Comparison of ENCODE assay signal across 23 mouse cellular contexts in genomic region chr7:145329982-145330381, GRCm38 (mm10). TPM values are rescaled to one million over a fixed set of nuclear protein-coding genes. Genes with fewer than 3 reads are reported as not detected.
A peak's percentile ranks its signal among the peaks of the same experiment; 100 is the strongest.
DNase-seq lines count a peak whose midpoint lies in the region; ATAC-seq and TF ChIP-seq lines count a peak whose summit lies in the region.
"Had no signal": no experiment of that assay in that cellular context is flagged by ENCODE, and none has a peak within 500 bp of the region (broad histone marks: within the 10 kb centered on the region; RNA-seq: fewer than 3 reads in every experiment).

No protein-coding gene starts in this region.

- peaks cover 27% of the 10 kb centered on the region for H3K4me1 ChIP-seq in heart, embryonic 10.5 days
- peaks cover 46% of the 10 kb centered on the region for H3K4me1 ChIP-seq in embryonic facial prominence, embryonic 13.5 days
- peaks cover 49% of the 10 kb centered on the region for H3K4me1 ChIP-seq in limb, embryonic 14.5 days (ENCODE audit: control insufficient read depth, insufficient read depth, low read length)
- H3K4me1 ChIP-seq in midbrain, embryonic 16.5 days (ENCODE audit: control insufficient read depth, insufficient read depth, low read length): no peaks in the 10 kb centered on the region
- H3K4me1 ChIP-seq: forebrain, embryonic 15.5 days had no signal

- H3K9me3 ChIP-seq in heart, embryonic 10.5 days: no peaks in the 10 kb centered on the region
- no peaks in the 10 kb centered on the region for H3K9me3 ChIP-seq in embryonic facial prominence, embryonic 13.5 days
- no peaks in the 10 kb centered on the region for H3K9me3 ChIP-seq in limb, embryonic 14.5 days (ENCODE audit: control insufficient read depth, low read length)
- H3K9me3 ChIP-seq in midbrain, embryonic 16.5 days (replicated peaks; ENCODE audit: control insufficient read depth, low read length, poor library complexity, severe bottlenecking): no peaks in the 10 kb centered on the region
- H3K9me3 ChIP-seq: forebrain, embryonic 15.5 days; kidney, embryonic 15.5 days; liver, embryonic 13.5 days; midbrain, embryonic 10.5 days; neural tube, embryonic 15.5 days had no signal

- no peak overlapping the region for H3K4me2 ChIP-seq in embryonic facial prominence, embryonic 13.5 days
- H3K4me2 ChIP-seq in limb, embryonic 14.5 days (replicated peaks; ENCODE audit: low read depth, low read length, severe bottlenecking): no peak overlapping the region
- H3K4me2 ChIP-seq in midbrain, embryonic 16.5 days (ENCODE audit: low read length): no peak overlapping the region
- H3K4me2 ChIP-seq: forebrain, embryonic 15.5 days; kidney, embryonic 15.5 days; liver, embryonic 13.5 days; neural tube, embryonic 15.5 days had no signal

- WGBS in heart, embryonic 10.5 days: 49% methylated on average over 2 of the region's 2 CpGs
- WGBS in embryonic facial prominence, embryonic 13.5 days: 17% methylated on average over 2 of the region's 2 CpGs
- 21% methylated on average over 2 of the region's 2 CpGs for WGBS in limb, embryonic 14.5 days
- WGBS in midbrain, embryonic 16.5 days: 94% methylated on average over 2 of the region's 2 CpGs

- no peak for ATAC-seq in embryonic facial prominence, embryonic 13.5 days (ENCODE audit: insufficient number of reproducible peaks, insufficient read depth, low FRiP score, low TSS enrichment, low read depth)
- no peak for ATAC-seq in limb, embryonic 14.5 days (ENCODE audit: low FRiP score, low read depth)
- no peak for ATAC-seq in midbrain, embryonic 16.5 days
- ATAC-seq: forebrain, embryonic 15.5 days had no signal

- no peak overlapping the region for H3K9ac ChIP-seq in embryonic facial prominence, embryonic 13.5 days
- no peak overlapping the region for H3K9ac ChIP-seq in limb, embryonic 14.5 days (ENCODE audit: low read depth, low read length, severe bottlenecking)
- no peak overlapping the region for H3K9ac ChIP-seq in midbrain, embryonic 16.5 days (ENCODE audit: low read depth, low read length)
- H3K9ac ChIP-seq: forebrain, embryonic 15.5 days; kidney, embryonic 15.5 days; liver, embryonic 13.5 days; neural tube, embryonic 15.5 days had no signal

- H3K27ac ChIP-seq in heart, embryonic 10.5 days: peak overlapping the region; percentile 52; the same call in 1 of the 2 replicates
- peak overlapping the region; percentile 75 for H3K27ac ChIP-seq in embryonic facial prominence, embryonic 13.5 days
- peak overlapping the region; percentile 79 for H3K27ac ChIP-seq in limb, embryonic 14.5 days (replicated peaks; ENCODE audit: low read depth, low read length)
- H3K27ac ChIP-seq in midbrain, embryonic 16.5 days (ENCODE audit: low read length): no peak overlapping the region
- H3K27ac ChIP-seq: forebrain, embryonic 15.5 days; kidney, embryonic 15.5 days; liver, embryonic 13.5 days; midbrain, embryonic 10.5 days; neural tube, embryonic 15.5 days had no signal

- no peak for TF ChIP-seq POLR2A in limb, embryonic 14.5 days (IDR thresholded peaks at IDR 0.05; ENCODE audit: borderline replicate concordance, extremely low read depth, insufficient read depth, insufficient read length)

- H3K27me3 ChIP-seq in heart, embryonic 10.5 days (ENCODE audit: insufficient read depth, poor library complexity, severe bottlenecking): no peaks in the 10 kb centered on the region
- H3K27me3 ChIP-seq in embryonic facial prominence, embryonic 13.5 days: no peaks in the 10 kb centered on the region
- H3K27me3 ChIP-seq in limb, embryonic 14.5 days (ENCODE audit: control insufficient read depth, insufficient read depth, low read length): no peaks in the 10 kb centered on the region
- no peaks in the 10 kb centered on the region for H3K27me3 ChIP-seq in midbrain, embryonic 16.5 days (ENCODE audit: control insufficient read depth, insufficient read depth, low read depth, low read length)
- H3K27me3 ChIP-seq: forebrain, embryonic 15.5 days; kidney, embryonic 15.5 days; liver, embryonic 13.5 days; neural tube, embryonic 15.5 days had no signal

- H3K36me3 ChIP-seq in heart, embryonic 10.5 days: no peaks in the 10 kb centered on the region
- H3K36me3 ChIP-seq in embryonic facial prominence, embryonic 13.5 days: no peaks in the 10 kb centered on the region
- no peaks in the 10 kb centered on the region for H3K36me3 ChIP-seq in limb, embryonic 14.5 days (ENCODE audit: control insufficient read depth, insufficient read depth, low read length)
- no peaks in the 10 kb centered on the region for H3K36me3 ChIP-seq in midbrain, embryonic 16.5 days (ENCODE audit: control insufficient read depth, insufficient read depth, low read length)
- H3K36me3 ChIP-seq: forebrain, embryonic 15.5 days; kidney, embryonic 15.5 days; liver, embryonic 13.5 days; midbrain, embryonic 10.5 days; neural tube, embryonic 15.5 days had no signal

- intact Hi-C loops in heart, postnatal 36 days (cut with DNase I): no loop called here

- H3K4me3 ChIP-seq in heart, embryonic 10.5 days: no peak overlapping the region
- no peak overlapping the region for H3K4me3 ChIP-seq in embryonic facial prominence, embryonic 13.5 days
- H3K4me3 ChIP-seq in limb, embryonic 14.5 days (replicated peaks; ENCODE audit: low read length): no peak overlapping the region
- no peak overlapping the region for H3K4me3 ChIP-seq in midbrain, embryonic 16.5 days (ENCODE audit: low read depth, low read length)
- H3K4me3 ChIP-seq: erythroblast, embryonic 14.5 days; forebrain, embryonic 15.5 days; kidney, embryonic 15.5 days; liver, embryonic 13.5 days; midbrain, embryonic 10.5 days; neural tube, embryonic 15.5 days had no signal

- DNase-seq in heart, embryonic 10.5 days (ENCODE audit: low spot score): no peak
- no peak for DNase-seq in heart, postnatal 36 days
- DNase-seq in 3T3-L1 (ENCODE audit: low read depth, low spot score): peak; percentile 92
- peak; percentile 65 for DNase-seq in limb, embryonic 14.5 days (ENCODE audit: low spot score)
- no peak for DNase-seq in layer of hippocampus, adult 9-11 months
- DNase-seq: cerebellum, adult 9-10 months; liver, embryonic 13.5 days; right cerebral cortex, postnatal 25 days; thymus, postnatal 36 days had no signal

RNA-seq across cellular contexts. Expression of gene Mrgprd, which starts 15.3 kb away (rescaled TPM):
- not detected in 2 replicates for polyA plus RNA-seq in heart, embryonic 10.5 days (2016; fragmentation: Nextera tagmentation; extraction: Ambion mirVana)
- total RNA-seq in heart, postnatal 36 days (2021): not detected
- polyA plus RNA-seq in embryonic facial prominence, embryonic 13.5 days (2015; fragmentation: Nextera tagmentation; extraction: Ambion mirVana): not detected in 2 replicates
- polyA plus RNA-seq in limb, embryonic 14.5 days (2012; rRNA removed): not detected in 2 replicates
- not detected in 2 replicates for polyA plus RNA-seq in limb, embryonic 14.5 days (2014; fragmentation: Nextera tagmentation; extraction: Ambion mirVana)
- polyA plus RNA-seq in midbrain, embryonic 16.5 days (2015; fragmentation: Nextera tagmentation; extraction: Ambion mirVana): not detected in 2 replicates
- total RNA-seq: heart, adult 8-10 months; hematopoietic stem cell, adult 5-6 weeks; layer of hippocampus, postnatal 25 days; left cerebral cortex, postnatal 25 days had no signal
- polyA plus RNA-seq: C2C12; cortical plate, adult 2 months; erythroblast, embryonic 14.5 days; forebrain, embryonic 15.5 days; kidney, embryonic 15.5 days; large intestine, adult 2 months; liver, embryonic 13.5 days; midbrain, embryonic 10.5 days had no signal

RNA-seq across cellular contexts. Expression of gene Mrgprf, which starts 29.4 kb away (rescaled TPM):
- 0.17 and 0.21 TPM in 2 replicates for polyA plus RNA-seq in heart, embryonic 10.5 days (2016; fragmentation: Nextera tagmentation; extraction: Ambion mirVana)
- 1 to 10 TPM; 3.9 to 4.0 TPM for total RNA-seq in heart, postnatal 36 days (2021)
- polyA plus RNA-seq in embryonic facial prominence, embryonic 13.5 days (2015; fragmentation: Nextera tagmentation; extraction: Ambion mirVana): 1.5 and 3.4 TPM in 2 replicates
- 8.4 and 10.8 TPM in 2 replicates for polyA plus RNA-seq in limb, embryonic 14.5 days (2012; rRNA removed)
- polyA plus RNA-seq in limb, embryonic 14.5 days (2014; fragmentation: Nextera tagmentation; extraction: Ambion mirVana): 6.0 and 7.0 TPM in 2 replicates
- polyA plus RNA-seq in midbrain, embryonic 16.5 days (2015; fragmentation: Nextera tagmentation; extraction: Ambion mirVana): 1.9 and 3.8 TPM in 2 replicates
- total RNA-seq: hematopoietic stem cell, adult 5-6 weeks had no signal
- polyA plus RNA-seq: erythroblast, embryonic 14.5 days had no signal

RNA-seq across cellular contexts. Expression of gene Tpcn2, which starts 46.2 kb away (rescaled TPM):
- 5.7 and 5.8 TPM in 2 replicates for polyA plus RNA-seq in heart, embryonic 10.5 days (2016; fragmentation: Nextera tagmentation; extraction: Ambion mirVana)
- total RNA-seq in heart, postnatal 36 days (2021): 1 to 10 TPM; 3.2 to 3.6 TPM
- 13.6 and 14.7 TPM in 2 replicates for polyA plus RNA-seq in embryonic facial prominence, embryonic 13.5 days (2015; fragmentation: Nextera tagmentation; extraction: Ambion mirVana)
- polyA plus RNA-seq in limb, embryonic 14.5 days (2012; rRNA removed): 44.0 and 59.1 TPM in 2 replicates
- polyA plus RNA-seq in limb, embryonic 14.5 days (2014; fragmentation: Nextera tagmentation; extraction: Ambion mirVana): 4.7 and 5.1 TPM in 2 replicates
- polyA plus RNA-seq in midbrain, embryonic 16.5 days (2015; fragmentation: Nextera tagmentation; extraction: Ambion mirVana): 1.5 and 2.7 TPM in 2 replicates
- polyA plus RNA-seq: erythroblast, embryonic 14.5 days had no signal

Comparison
In these comparisons a context has a peak if more than half of its experiments do, and no peak if none do; other contexts are left out.
1. DNase-seq: peak in 3T3-L1 (single experiment) and limb, embryonic 14.5 days (single experiment); none in heart, embryonic 10.5 days (single experiment), heart, postnatal 36 days (0 of 2) and layer of hippocampus, adult 9-11 months (single experiment).